Mouse (Mus musculus) ES-Bruce4 (cell line): ENCODE measurements around the gene Akap8l.

Source experiments
- CTCF ChIP-seq: IDR thresholded peaks from one replicate; pipeline ENCODE4 v1.8.1; 2011; ENCODE audit warnings: low read depth, low read length
- POLR2A ChIP-seq: IDR thresholded peaks from one replicate; pipeline ENCODE4 v1.8.1; 2011; ENCODE audit warnings: low read length; ENCODE audit not compliant: insufficient read depth

DNA sequence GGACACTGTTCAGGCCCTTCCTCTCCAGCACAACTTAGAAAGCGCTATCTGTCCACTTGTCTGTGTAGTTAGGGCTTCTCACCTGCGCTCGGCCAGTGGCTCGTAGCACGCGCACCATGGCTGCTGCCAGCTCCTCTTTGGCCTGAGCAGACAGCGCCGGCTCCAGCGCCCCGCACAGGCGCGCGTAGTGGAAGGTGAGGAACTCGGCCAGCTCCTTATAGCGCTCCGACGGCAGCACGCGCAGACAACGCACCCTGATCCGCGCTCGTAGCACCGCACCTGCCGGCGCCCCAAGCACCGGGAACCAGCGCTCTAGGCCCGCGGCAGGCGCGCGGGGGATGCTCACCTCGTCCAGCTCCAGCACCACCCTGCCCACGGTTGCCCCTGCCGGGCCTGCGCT, 45.9 kb upstream of the Akap8l start:
- no peak for TF ChIP-seq POLR2A
- no peak for TF ChIP-seq CTCF
